Mouse (Mus musculus): ENCODE results near the gene Slc44a5. TPM values are rescaled to one million over a fixed set of nuclear protein-coding genes. Genes with fewer than 3 reads are reported as not detected.

Slc44a5 gene
- total RNA-seq, 1 experiment = 0.09 TPM

DNA sequence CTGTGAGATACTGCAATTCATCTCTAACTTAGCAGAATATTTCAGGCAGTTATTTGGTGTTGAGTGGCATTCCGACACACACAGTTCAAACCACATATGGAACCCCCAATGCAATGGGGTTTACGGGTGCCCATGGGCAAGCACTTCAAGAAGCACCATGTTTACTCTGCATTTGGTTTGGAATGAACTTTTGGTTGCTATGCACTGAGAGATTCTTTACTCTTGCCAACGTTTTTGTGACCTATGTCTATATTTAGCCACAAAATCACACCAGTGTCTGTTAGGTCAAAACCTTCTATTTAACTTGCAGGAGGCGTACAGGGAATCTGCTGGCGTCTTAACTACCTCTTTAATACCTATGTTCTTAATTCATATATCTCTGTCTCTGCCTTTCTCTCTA, 137.3 kb downstream of the Slc44a5 start:
- in situ Hi-C loops (cut with MboI; ENCODE audit: low sequenced_read_pairs in 2 of 2, unreplicated experiment in 2 of 2) = no loop called here

DNA sequence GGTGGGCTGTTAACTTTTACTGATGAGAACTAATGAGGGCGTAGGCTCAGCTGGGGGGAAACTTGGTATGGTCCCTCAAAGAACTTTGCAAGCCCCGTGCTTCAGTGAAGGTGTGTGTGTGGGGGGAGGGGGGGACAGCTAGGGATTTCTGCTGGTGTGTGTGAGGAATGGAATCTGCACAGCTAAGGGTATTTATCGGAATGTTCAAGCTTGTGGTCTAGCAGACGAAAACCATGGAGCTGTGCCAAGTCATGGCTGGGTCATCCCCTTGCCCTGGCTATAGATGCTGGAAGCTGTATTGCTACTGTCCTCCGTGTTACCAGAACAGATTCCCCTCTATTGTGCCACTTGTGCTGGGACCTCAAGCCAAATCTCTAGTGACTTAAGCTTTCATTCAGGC, 138.0 kb downstream of the Slc44a5 start:
- H3K9me3 ChIP-seq (ENCODE audit: control insufficient read depth, insufficient read depth, low read depth, low read length) = no peaks in the 10 kb centered on the region
- H3K4me3 ChIP-seq (ENCODE audit: insufficient read depth in 1 of 2, low read depth in 1 of 2, low read length in 2 of 2, poor library complexity in 1 of 2, severe bottlenecking in 1 of 2) = no peak overlapping the region
- TF ChIP-seq CHD2 (IDR thresholded peaks at IDR 0.05; ENCODE audit: low read depth, low read length) = no peak
- no peak for TF ChIP-seq ZNF384 (IDR thresholded peaks at IDR 0.05; ENCODE audit: low read depth, low read length)
- no peak for TF ChIP-seq ZC3H11A (IDR thresholded peaks at IDR 0.05; ENCODE audit: borderline replicate concordance, low read depth, low read length)
- no peak for TF ChIP-seq HCFC1 (IDR thresholded peaks at IDR 0.05; ENCODE audit: borderline replicate concordance, insufficient read depth, low read length)
- no peak for TF ChIP-seq MAFK (IDR thresholded peaks at IDR 0.05; ENCODE audit: insufficient read depth, low read depth, low read length)
- no peaks in the 10 kb centered on the region for H3K4me1 ChIP-seq (ENCODE audit: control insufficient read depth in 2 of 2, insufficient read depth in 2 of 2, low read length in 2 of 2, poor library complexity in 1 of 2)
- H3K27ac ChIP-seq (ENCODE audit: insufficient read depth, low read depth, low read length, poor library complexity, severe bottlenecking) = no peak overlapping the region
- H3K9ac ChIP-seq (ENCODE audit: insufficient read depth, low read depth, low read length, poor library complexity, severe bottlenecking) = no peak overlapping the region
- in situ Hi-C loops (cut with MboI; ENCODE audit: low sequenced_read_pairs in 2 of 2, unreplicated experiment in 2 of 2) = no loop called here
- no peak for DNase-seq (ENCODE audit: low read depth, low spot score)
- H3K36me3 ChIP-seq (ENCODE audit: control insufficient read depth, insufficient read depth, low read length, poor library complexity, severe bottlenecking) = no peaks in the 10 kb centered on the region

More for the DNA sequence above, 137.3 kb downstream of the Slc44a5 start:
- no peak for DNase-seq (ENCODE audit: low read depth, low spot score)
- no peaks in the 10 kb centered on the region for H3K36me3 ChIP-seq (ENCODE audit: control insufficient read depth, insufficient read depth, low read length, poor library complexity, severe bottlenecking)
- no peak overlapping the region for H3K9ac ChIP-seq (ENCODE audit: insufficient read depth, low read depth, low read length, poor library complexity, severe bottlenecking)
- H3K4me3 ChIP-seq (ENCODE audit: insufficient read depth in 1 of 2, low read depth in 1 of 2, low read length in 2 of 2, poor library complexity in 1 of 2, severe bottlenecking in 1 of 2) = no peak overlapping the region
- H3K27ac ChIP-seq (ENCODE audit: insufficient read depth, low read depth, low read length, poor library complexity, severe bottlenecking) = no peak overlapping the region
- H3K9me3 ChIP-seq (ENCODE audit: control insufficient read depth, insufficient read depth, low read depth, low read length) = no peaks in the 10 kb centered on the region
- TF ChIP-seq ZNF384 (IDR thresholded peaks at IDR 0.05; ENCODE audit: low read depth, low read length) (no peak), MAFK (IDR thresholded peaks at IDR 0.05; ENCODE audit: insufficient read depth, low read depth, low read length) (no peak), ZC3H11A (IDR thresholded peaks at IDR 0.05; ENCODE audit: borderline replicate concordance, low read depth, low read length) (no peak), HCFC1 (IDR thresholded peaks at IDR 0.05; ENCODE audit: borderline replicate concordance, insufficient read depth, low read length) (no peak), CHD2 (IDR thresholded peaks at IDR 0.05; ENCODE audit: low read depth, low read length) (no peak)
- H3K4me1 ChIP-seq (ENCODE audit: control insufficient read depth in 2 of 2, insufficient read depth in 2 of 2, low read length in 2 of 2, poor library complexity in 1 of 2) = no peaks in the 10 kb centered on the region

DNA sequence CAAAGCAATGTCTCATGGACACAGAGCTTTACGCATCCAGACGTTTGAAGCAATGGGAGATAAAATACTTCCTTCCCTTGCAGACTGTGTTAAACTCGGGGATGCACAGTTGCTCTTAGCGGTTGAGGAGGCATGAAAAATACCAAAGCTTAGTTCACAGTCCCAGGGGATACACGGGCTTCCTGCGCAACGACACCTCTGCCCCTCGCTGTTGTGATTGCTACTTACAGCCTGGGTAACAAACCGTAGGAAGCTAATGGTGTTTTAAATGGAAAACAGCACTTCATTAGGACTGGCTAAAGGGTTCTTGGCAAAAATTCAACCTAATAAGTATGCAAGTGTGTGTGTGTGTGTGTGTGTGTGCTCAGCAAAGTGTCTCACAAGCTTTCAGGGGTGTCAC, 141.8 kb downstream of the Slc44a5 start:
- no peak overlapping the region for H3K9ac ChIP-seq (ENCODE audit: insufficient read depth, low read depth, low read length, poor library complexity, severe bottlenecking)
- H3K4me3 ChIP-seq (ENCODE audit: insufficient read depth in 1 of 2, low read depth in 1 of 2, low read length in 2 of 2, poor library complexity in 1 of 2, severe bottlenecking in 1 of 2) = no peak overlapping the region
- DNase-seq (ENCODE audit: low read depth, low spot score) = no peak
- no peaks in the 10 kb centered on the region for H3K4me1 ChIP-seq (ENCODE audit: control insufficient read depth in 2 of 2, insufficient read depth in 2 of 2, low read length in 2 of 2, poor library complexity in 1 of 2)
- TF ChIP-seq ZC3H11A (IDR thresholded peaks at IDR 0.05; ENCODE audit: borderline replicate concordance, low read depth, low read length) (no peak), CHD2 (IDR thresholded peaks at IDR 0.05; ENCODE audit: low read depth, low read length) (no peak), ZNF384 (IDR thresholded peaks at IDR 0.05; ENCODE audit: low read depth, low read length) (no peak), HCFC1 (IDR thresholded peaks at IDR 0.05; ENCODE audit: borderline replicate concordance, insufficient read depth, low read length) (no peak), MAFK (IDR thresholded peaks at IDR 0.05; ENCODE audit: insufficient read depth, low read depth, low read length) (no peak)
- H3K27ac ChIP-seq (ENCODE audit: insufficient read depth, low read depth, low read length, poor library complexity, severe bottlenecking) = no peak overlapping the region
- no peaks in the 10 kb centered on the region for H3K36me3 ChIP-seq (ENCODE audit: control insufficient read depth, insufficient read depth, low read length, poor library complexity, severe bottlenecking)
- H3K9me3 ChIP-seq (ENCODE audit: control insufficient read depth, insufficient read depth, low read depth, low read length) = no peaks in the 10 kb centered on the region
- in situ Hi-C loops (cut with MboI; ENCODE audit: low sequenced_read_pairs in 2 of 2, unreplicated experiment in 2 of 2) = no loop called here

DNA sequence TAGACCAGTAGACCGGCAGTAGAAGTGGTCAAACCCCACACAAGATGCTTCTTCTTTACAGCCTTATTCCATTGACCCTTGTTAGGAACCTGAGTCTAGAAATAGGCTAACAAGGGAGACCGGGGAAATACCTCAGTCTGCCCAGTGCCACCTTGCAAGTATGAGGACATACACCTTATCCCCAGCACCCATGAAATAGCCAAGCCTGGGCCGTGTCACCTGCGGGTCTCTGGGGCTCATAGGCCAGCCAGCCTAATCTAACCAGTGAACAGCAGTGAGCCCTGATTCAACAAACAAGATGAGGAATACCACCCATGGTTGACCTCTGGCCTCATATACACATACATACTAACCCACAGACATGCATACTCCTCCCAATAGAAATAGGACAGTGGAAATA, 142.2 kb downstream of the Slc44a5 start:
- H3K9me3 ChIP-seq (ENCODE audit: control insufficient read depth, insufficient read depth, low read depth, low read length) = no peaks in the 10 kb centered on the region
- no peaks in the 10 kb centered on the region for H3K4me1 ChIP-seq (ENCODE audit: control insufficient read depth in 2 of 2, insufficient read depth in 2 of 2, low read length in 2 of 2, poor library complexity in 1 of 2)
- TF ChIP-seq MAFK (IDR thresholded peaks at IDR 0.05; ENCODE audit: insufficient read depth, low read depth, low read length) (no peak), CHD2 (IDR thresholded peaks at IDR 0.05; ENCODE audit: low read depth, low read length) (no peak), ZC3H11A (IDR thresholded peaks at IDR 0.05; ENCODE audit: borderline replicate concordance, low read depth, low read length) (no peak), HCFC1 (IDR thresholded peaks at IDR 0.05; ENCODE audit: borderline replicate concordance, insufficient read depth, low read length) (no peak), ZNF384 (IDR thresholded peaks at IDR 0.05; ENCODE audit: low read depth, low read length) (no peak)
- in situ Hi-C loops (cut with MboI; ENCODE audit: low sequenced_read_pairs in 2 of 2, unreplicated experiment in 2 of 2) = no loop called here
- no peaks in the 10 kb centered on the region for H3K36me3 ChIP-seq (ENCODE audit: control insufficient read depth, insufficient read depth, low read length, poor library complexity, severe bottlenecking)
- no peak overlapping the region for H3K9ac ChIP-seq (ENCODE audit: insufficient read depth, low read depth, low read length, poor library complexity, severe bottlenecking)
- H3K4me3 ChIP-seq (ENCODE audit: insufficient read depth in 1 of 2, low read depth in 1 of 2, low read length in 2 of 2, poor library complexity in 1 of 2, severe bottlenecking in 1 of 2) = no peak overlapping the region
- DNase-seq (ENCODE audit: low read depth, low spot score) = no peak
- no peak overlapping the region for H3K27ac ChIP-seq (ENCODE audit: insufficient read depth, low read depth, low read length, poor library complexity, severe bottlenecking)

DNA sequence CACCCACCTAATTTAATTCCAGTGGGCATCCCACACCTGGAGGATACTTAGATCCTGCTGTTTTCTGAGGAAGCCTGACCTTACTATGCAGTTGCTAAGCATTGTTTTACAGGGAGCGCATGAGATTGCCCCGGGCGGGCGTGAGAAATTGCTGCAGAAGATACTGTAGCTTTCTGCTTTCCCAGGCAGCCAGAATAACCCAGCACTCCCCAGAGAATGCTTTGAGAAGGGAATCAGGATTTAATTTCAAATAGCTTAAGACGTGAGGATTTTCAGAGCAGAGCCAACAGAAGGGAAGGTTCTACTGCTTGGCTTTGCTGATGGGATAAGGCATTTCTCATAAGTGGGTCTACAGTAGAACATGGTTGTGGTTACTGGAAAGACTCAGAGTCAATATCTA, 142.8 kb downstream of the Slc44a5 start:
- no peaks in the 10 kb centered on the region for H3K4me1 ChIP-seq (ENCODE audit: control insufficient read depth in 2 of 2, insufficient read depth in 2 of 2, low read length in 2 of 2, poor library complexity in 1 of 2)
- no peak overlapping the region for H3K9ac ChIP-seq (ENCODE audit: insufficient read depth, low read depth, low read length, poor library complexity, severe bottlenecking)
- DNase-seq (ENCODE audit: low read depth, low spot score) = no peak
- in situ Hi-C loops (cut with MboI; ENCODE audit: low sequenced_read_pairs in 2 of 2, unreplicated experiment in 2 of 2) = no loop called here
- no peaks in the 10 kb centered on the region for H3K9me3 ChIP-seq (ENCODE audit: control insufficient read depth, insufficient read depth, low read depth, low read length)
- no peaks in the 10 kb centered on the region for H3K36me3 ChIP-seq (ENCODE audit: control insufficient read depth, insufficient read depth, low read length, poor library complexity, severe bottlenecking)
- no peak for TF ChIP-seq CHD2 (IDR thresholded peaks at IDR 0.05; ENCODE audit: low read depth, low read length)
- TF ChIP-seq ZC3H11A (IDR thresholded peaks at IDR 0.05; ENCODE audit: borderline replicate concordance, low read depth, low read length) = no peak
- no peak for TF ChIP-seq MAFK (IDR thresholded peaks at IDR 0.05; ENCODE audit: insufficient read depth, low read depth, low read length)
- no peak for TF ChIP-seq ZNF384 (IDR thresholded peaks at IDR 0.05; ENCODE audit: low read depth, low read length)
- TF ChIP-seq HCFC1 (IDR thresholded peaks at IDR 0.05; ENCODE audit: borderline replicate concordance, insufficient read depth, low read length) = no peak
- H3K27ac ChIP-seq (ENCODE audit: insufficient read depth, low read depth, low read length, poor library complexity, severe bottlenecking) = no peak overlapping the region
- H3K4me3 ChIP-seq (ENCODE audit: insufficient read depth in 1 of 2, low read depth in 1 of 2, low read length in 2 of 2, poor library complexity in 1 of 2, severe bottlenecking in 1 of 2) = no peak overlapping the region
